Mouse (Mus musculus) limb, embryonic 10.5 days (tissue): ENCODE results near the gene Slc35b3. TPM values are rescaled to one million over a fixed set of nuclear protein-coding genes. Genes with fewer than 3 reads are reported as not detected.

ENCODE experiments used
- DNase-seq: peaks from one replicate; pipeline ENCODE4 v3.0.0-alpha.2; 2017; ENCODE audit warnings: low spot score
- H3K27ac ChIP-seq: fragments of 300-500 bp; sonication (generic); 2 replicates; pipeline ENCODE4 v1.5.1; 2016; ENCODE audit warnings: mild to moderate bottlenecking
- H3K27me3 ChIP-seq: fragments of 300-500 bp; sonication (generic); 2 replicates; pipeline ENCODE4 v1.6.1; 2016; ENCODE audit warnings: low read depth, mild to moderate bottlenecking; ENCODE audit not compliant: poor library complexity, severe bottlenecking
- H3K36me3 ChIP-seq: fragments of 300-500 bp; sonication (generic); 2 replicates; pipeline ENCODE4 v1.6.1; 2016; ENCODE audit warnings: mild to moderate bottlenecking, moderate library complexity
- H3K4me1 ChIP-seq: fragments of 300-500 bp; sonication (generic); 2 replicates; pipeline ENCODE4 v1.6.1; 2016
- H3K4me3 ChIP-seq: fragments of 300-500 bp; sonication (generic); 2 replicates; pipeline ENCODE4 v1.5.1; 2016; ENCODE audit warnings: mild to moderate bottlenecking, moderate library complexity
- H3K9me3 ChIP-seq: fragments of 300-500 bp; sonication (generic); replicated peaks from 2 replicates; pipeline ENCODE4 v1.6.1; 2016; ENCODE audit warnings: mild to moderate bottlenecking
- WGBS: fragments of 180-500 bp; shearing (Covaris S2); methylation state at CpG from one replicate; pipeline ENCODE4 v1.1.7; 2016; 5-methylcytosine and 5-hydroxymethylcytosine counted together
- polyA plus RNA-seq: library from polyadenylated mRNA; unstranded; fragments of >200 nt; fragmentation: Nextera tagmentation; extraction: Ambion mirVana; gene quantifications from 2 replicates; pipeline ENCODE4 v1.2.1, GENCODE M21; 2016

The Slc35b3 gene
- polyA plus RNA-seq, 1 experiment from 2014 or later: 29.1 TPM

DNA sequence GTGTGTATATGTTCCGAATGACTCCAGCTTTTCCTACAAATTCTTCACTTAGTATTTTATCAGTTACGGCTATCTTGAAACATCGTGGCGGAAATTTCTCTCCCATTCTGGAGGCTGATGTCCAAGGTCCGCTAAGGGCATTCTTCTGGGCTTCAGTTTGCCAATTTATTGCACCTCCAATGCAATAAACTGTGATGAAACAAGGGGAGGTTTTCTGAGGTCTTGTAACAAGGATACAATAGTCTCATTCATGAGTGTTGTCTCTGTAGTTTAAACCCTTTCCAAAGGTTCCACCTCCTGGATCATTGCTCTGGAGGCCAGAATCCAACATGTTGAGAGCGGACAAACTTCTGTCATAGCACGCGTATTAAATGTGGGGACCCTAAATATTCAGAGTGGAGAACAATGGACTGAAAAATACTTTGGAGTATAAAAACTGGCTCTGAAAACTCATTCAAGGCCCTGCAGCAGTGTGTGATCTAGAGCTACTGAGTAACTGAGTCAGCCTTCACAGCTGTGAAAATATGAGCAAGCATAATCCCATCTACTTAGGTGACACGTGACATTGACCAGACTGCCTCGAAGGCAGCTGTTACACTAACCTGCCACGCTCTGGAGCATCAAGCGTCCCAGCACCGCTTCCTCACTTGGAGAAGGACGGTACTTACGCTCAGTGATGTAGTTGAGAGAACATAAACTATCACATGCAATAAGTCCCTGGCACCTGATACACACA is 30.7 kb downstream of the Slc35b3 start:
- no peaks in the 10 kb centered on the region for H3K9me3 ChIP-seq
- peaks cover 36% of the 10 kb centered on the region for H3K36me3 ChIP-seq
- no peak for DNase-seq
- no peak overlapping the region for H3K4me3 ChIP-seq
- 95% methylated on average over 15 of the region's 15 CpGs for WGBS
- H3K27me3 ChIP-seq: no peaks in the 10 kb centered on the region
- no peak overlapping the region for H3K27ac ChIP-seq
- no peaks in the 10 kb centered on the region for H3K4me1 ChIP-seq

DNA sequence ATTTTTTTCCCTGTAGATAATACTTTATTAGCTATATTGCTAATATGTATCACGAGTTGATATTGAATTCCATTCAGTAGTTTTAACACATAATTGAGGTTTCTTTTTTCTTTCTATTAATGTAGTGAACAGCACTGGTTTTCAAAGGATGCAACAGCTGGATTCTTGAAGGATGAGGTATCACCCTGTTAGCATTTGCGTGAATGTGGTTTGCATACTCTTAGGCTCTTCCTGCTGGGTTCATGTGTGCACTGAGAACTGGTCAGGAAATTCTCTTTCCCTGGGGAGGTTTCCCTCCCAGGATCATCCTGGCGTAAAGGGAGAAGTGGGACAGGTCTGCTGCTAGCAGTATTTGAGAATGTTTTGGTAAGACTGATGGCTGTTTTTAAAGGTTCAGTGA is 38.0 kb downstream of the Slc35b3 start:
- no peak overlapping the region for H3K4me3 ChIP-seq
- 71% methylated on average over 3 of the region's 3 CpGs for WGBS

DNA sequence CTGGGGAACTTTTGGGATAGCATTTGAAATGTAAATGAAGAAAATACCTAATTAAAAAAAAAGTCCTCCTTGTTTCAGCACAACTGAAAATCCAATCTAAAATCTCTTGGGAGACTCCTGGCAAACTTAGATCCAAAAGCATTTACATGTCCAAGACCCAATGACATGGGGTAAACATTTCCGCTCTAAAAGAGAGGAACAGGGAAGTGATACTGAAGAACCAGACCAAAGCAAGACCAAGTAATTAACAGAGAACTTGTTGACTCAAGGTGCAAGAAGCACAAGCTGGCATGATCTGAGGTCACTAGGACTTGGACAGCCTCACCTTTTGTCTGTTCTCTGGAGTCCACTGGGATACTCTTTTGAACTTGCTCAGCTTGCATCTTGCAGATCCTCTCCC is 39.4 kb downstream of the Slc35b3 start:
- Histone ChIP-seq H3K36me3 (no peaks in the 10 kb centered on the region), H3K4me1 (peaks cover 6% of the 10 kb centered on the region), H3K27ac (no peak overlapping the region), H3K27me3 (no peaks in the 10 kb centered on the region), H3K9me3 (no peaks in the 10 kb centered on the region), H3K4me3 (no peak overlapping the region)
- DNase-seq: no peak
- WGBS: 95% methylated on average over 1 of the region's 1 CpGs

More for the DNA sequence above, 38.0 kb downstream of the Slc35b3 start:
- no peak for DNase-seq
- Histone ChIP-seq H3K9me3 (no peaks in the 10 kb centered on the region), H3K36me3 (no peaks in the 10 kb centered on the region), H3K4me1 (peaks cover 6% of the 10 kb centered on the region), H3K27ac (no peak overlapping the region), H3K27me3 (no peaks in the 10 kb centered on the region)

DNA sequence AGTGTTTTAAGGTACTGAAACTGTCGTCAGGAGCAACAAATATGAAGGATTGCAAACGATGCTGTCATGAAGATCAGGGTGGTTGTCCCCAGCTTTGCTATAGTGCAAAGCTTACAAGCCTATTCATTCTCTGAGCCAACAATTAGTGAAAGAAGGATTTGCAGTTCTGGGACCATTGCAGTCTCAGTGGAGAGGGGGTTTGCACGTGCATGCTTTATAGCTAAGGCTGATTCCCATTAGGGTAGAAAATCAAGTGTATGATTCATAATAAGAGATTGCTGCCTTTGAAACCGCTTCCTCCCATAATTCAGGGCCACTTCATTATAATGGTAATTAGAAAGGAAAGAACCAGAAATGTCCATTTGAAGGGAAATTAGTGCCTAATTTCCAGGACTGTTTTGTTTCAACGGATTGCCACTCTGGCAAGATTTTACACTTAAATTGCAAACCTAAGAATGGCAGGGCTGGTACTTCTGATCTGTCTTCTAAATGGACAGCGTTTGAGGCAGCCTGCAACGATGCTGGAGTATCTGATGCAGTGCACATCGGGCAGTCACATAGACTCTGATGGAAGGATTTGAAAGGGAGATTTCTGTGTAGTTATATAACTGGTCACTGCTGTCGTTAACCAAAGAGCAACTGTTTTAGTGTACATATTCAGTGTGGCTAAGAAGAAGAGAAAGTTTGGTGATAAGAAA is 42.3 kb downstream of the Slc35b3 start:
- Histone ChIP-seq H3K27me3 (no peaks in the 10 kb centered on the region), H3K9me3 (no peaks in the 10 kb centered on the region), H3K27ac (no peak overlapping the region), H3K4me3 (no peak overlapping the region), H3K4me1 (peaks cover 6% of the 10 kb centered on the region), H3K36me3 (no peaks in the 10 kb centered on the region)
- 73% methylated on average over 9 of the region's 9 CpGs for WGBS
- no peak for DNase-seq

DNA sequence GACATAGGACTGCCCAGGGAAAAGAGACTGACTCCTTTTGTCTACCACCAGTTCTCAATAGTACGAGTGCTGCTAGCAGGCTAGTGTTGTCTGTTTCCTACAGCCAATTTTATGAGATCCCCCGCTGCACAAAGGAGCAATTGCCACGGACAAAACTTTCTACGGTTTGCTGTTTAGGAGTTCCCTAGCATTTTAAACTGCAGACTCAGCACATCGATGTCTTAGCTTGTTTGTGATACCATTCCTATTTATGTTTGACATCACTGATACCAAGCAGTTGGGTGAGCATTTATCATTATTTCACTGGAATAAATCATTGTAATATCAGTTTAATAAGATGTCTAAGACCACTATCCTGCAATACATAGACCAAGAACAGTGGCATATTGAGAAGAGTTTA is 43.1 kb downstream of the Slc35b3 start:
- no peaks in the 10 kb centered on the region for H3K27me3 ChIP-seq
- no peaks in the 10 kb centered on the region for H3K9me3 ChIP-seq
- H3K36me3 ChIP-seq: no peaks in the 10 kb centered on the region
- H3K4me3 ChIP-seq: no peak overlapping the region
- H3K4me1 ChIP-seq: peaks cover 6% of the 10 kb centered on the region
- 0 out of 2 replicates have a peak overlapping the region, but pooled peaks have one; percentile 14 for H3K27ac ChIP-seq
- DNase-seq: no peak
- WGBS: 80% methylated on average over 5 of the region's 5 CpGs

DNA sequence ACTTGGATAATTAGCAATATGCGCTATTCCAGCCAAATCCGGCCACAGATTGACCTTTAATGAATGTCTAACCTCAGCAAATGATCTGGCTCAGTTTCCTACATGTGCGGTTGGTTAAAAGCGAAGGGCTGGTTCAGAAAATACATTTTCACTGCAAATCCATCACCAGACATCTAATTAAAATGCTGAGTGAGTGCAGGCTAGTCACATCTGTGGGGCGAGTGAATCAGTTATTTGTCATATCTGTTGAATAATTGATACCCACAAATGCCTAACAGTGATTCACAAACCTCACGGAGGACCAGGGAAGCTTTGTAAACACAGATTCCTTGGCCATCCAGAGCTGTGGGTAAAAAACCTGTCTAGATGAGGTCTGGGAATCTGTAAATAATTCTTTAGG is 45.9 kb downstream of the Slc35b3 start:
- no peak overlapping the region for H3K27ac ChIP-seq
- peaks cover 6% of the 10 kb centered on the region for H3K4me1 ChIP-seq
- H3K27me3 ChIP-seq: no peaks in the 10 kb centered on the region
- no peak overlapping the region for H3K4me3 ChIP-seq
- no peak for DNase-seq
- H3K36me3 ChIP-seq: no peaks in the 10 kb centered on the region
- 67% methylated on average over 6 of the region's 6 CpGs for WGBS
- H3K9me3 ChIP-seq: no peaks in the 10 kb centered on the region

DNA sequence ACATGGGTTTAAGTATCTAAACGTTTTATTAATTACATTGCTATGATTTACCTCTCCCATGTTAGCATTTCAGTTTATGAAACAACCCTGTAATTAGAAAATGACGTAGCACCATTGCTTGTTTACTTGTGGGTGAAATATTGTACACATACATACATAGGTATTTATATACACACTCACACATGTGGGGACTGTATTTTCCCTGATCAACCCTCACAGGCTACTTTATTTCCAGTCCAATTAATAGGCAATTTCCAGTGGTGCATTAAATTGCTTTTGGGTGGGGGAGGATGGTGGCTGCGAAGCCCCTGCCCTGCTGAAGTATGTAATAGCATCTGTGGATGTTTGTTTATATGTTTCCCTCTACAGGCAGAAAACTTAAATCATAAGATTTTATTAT is 68.3 kb downstream of the Slc35b3 start:
- 84% methylated on average over 3 of the region's 3 CpGs for WGBS
- no peaks in the 10 kb centered on the region for H3K27me3 ChIP-seq
- H3K4me1 ChIP-seq: no peaks in the 10 kb centered on the region
- no peak overlapping the region for H3K4me3 ChIP-seq
- no peak overlapping the region for H3K27ac ChIP-seq
- no peaks in the 10 kb centered on the region for H3K36me3 ChIP-seq
- DNase-seq: no peak
- no peaks in the 10 kb centered on the region for H3K9me3 ChIP-seq
